Mouse (Mus musculus) cerebellum, adult 2 months (tissue): ENCODE data around the gene Wfdc3.

ENCODE experiments used
- CTCF ChIP-seq: fragments of 200-500 bp; IDR thresholded peaks from 2 replicates; pipeline ENCODE4 v1.5.1; 2011; ENCODE audit warnings: low read depth, mild to moderate bottlenecking, control low read depth, low read length, moderate library complexity, borderline replicate concordance; ENCODE audit not compliant: insufficient read depth
- POLR2A ChIP-seq: fragments of 200-500 bp; IDR thresholded peaks from 2 replicates; pipeline ENCODE4 v1.6.1; 2011; ENCODE audit warnings: low read length, control low read depth, borderline replicate concordance; ENCODE audit not compliant: insufficient read depth

DNA sequence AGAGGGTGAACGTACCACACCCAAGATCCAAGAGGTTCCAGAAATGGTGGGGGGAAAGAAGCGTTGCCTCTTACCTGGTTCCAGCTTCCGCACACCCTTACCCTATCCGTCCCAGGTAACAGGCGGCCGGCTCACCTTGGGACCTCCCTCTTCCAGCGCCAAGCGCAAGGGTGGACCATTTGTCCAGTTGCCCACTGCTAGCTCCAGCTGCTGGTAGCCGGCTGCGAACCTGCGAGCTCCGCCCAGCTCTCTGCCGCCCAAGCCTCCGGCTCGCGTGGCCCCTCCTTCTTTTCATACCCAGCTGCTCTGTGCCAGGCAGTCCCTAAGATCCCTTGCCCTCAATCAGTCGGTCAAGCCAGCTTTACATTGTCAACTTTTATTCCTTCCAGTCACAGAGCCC, 31.1 kb upstream of the Wfdc3 start:
- no peak for TF ChIP-seq CTCF
- TF ChIP-seq POLR2A: no peak
